Mouse (Mus musculus): ENCODE results near the gene Gm38392.

DNA sequence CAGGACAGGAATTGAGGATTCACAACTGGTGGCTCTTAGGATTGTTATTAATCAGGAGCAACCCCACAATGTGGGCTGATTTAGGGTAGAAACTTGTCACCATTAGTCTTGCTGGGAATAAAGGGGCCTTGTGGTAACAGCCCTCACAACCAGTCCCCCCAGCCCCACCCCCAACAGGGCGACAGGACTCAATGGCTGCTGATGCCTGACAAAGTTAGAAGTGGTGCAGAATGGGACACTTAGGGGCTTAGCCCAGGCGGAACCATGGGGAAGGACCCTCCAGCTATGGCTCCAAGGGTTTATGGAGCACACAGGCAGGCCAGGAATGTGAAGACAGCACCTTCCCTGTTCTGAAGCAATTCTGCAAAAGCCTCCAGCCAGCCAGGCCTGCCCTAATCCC, 51.4 kb downstream of the Gm38392 start:
- no peak for TF ChIP-seq CTCF (IDR thresholded peaks at IDR 0.05; ENCODE audit: low read depth)
- no peak for TF ChIP-seq EP300 (IDR thresholded peaks at IDR 0.05; ENCODE audit: low read depth)

Measured in liver, postnatal 0 days (tissue).